Mouse (Mus musculus) cortical plate, adult 2 months (tissue): Measurements from ENCODE around the gene Chchd1.

Experiments used
- CTCF ChIP-seq: fragments of 200-500 bp; IDR thresholded peaks from 2 replicates; pipeline ENCODE4 v1.5.1; 2011; ENCODE audit warnings: mild to moderate bottlenecking, control low read depth, low read length; ENCODE audit not compliant: insufficient read depth; ENCODE audit errors: extremely low read depth
- POLR2A ChIP-seq: fragments of 200-500 bp; IDR thresholded peaks from 2 replicates; pipeline ENCODE4 v1.6.1; 2011; ENCODE audit warnings: mild to moderate bottlenecking, low read length, control low read depth; ENCODE audit not compliant: insufficient read depth; ENCODE audit errors: extremely low read depth

GRCm38 (mm10) chr14:20708239-20708638 lies 5.4 kb downstream of the Chchd1 start:
- TF ChIP-seq POLR2A (no peak), CTCF (no peak)
